Mouse (Mus musculus) kidney, embryonic 14.5 days (tissue): ENCODE results near the gene Uncx. TPM values are rescaled to one million over a fixed set of nuclear protein-coding genes. Genes with fewer than 3 reads are reported as not detected.

Source experiments
- ATAC-seq: fragments of 200-750 bp; cut with Nextera tagmentation; 2 replicates; pipeline ENCODE4 v1.8.0; 2017; ENCODE audit warnings: moderate number of reproducible peaks, mild to moderate bottlenecking, moderate TSS enrichment, moderate library complexity; ENCODE audit not compliant: low FRiP score, low TSS enrichment
- H3K27ac ChIP-seq: fragments of 300-500 bp; sonication (generic); 2 replicates; pipeline ENCODE4 v1.5.1; 2014; ENCODE audit warnings: low read depth, mild to moderate bottlenecking, low read length, moderate library complexity, mixed read lengths
- H3K27me3 ChIP-seq: fragments of 300-500 bp; sonication (generic); 2 replicates; pipeline ENCODE4 v1.6.1; 2014; ENCODE audit warnings: mild to moderate bottlenecking, low read length; ENCODE audit not compliant: control insufficient read depth, insufficient read depth
- H3K36me3 ChIP-seq: fragments of 300-500 bp; sonication (generic); 2 replicates; pipeline ENCODE4 v1.6.1; 2014; ENCODE audit warnings: low read length, mixed read lengths; ENCODE audit not compliant: control insufficient read depth, insufficient read depth
- H3K4me1 ChIP-seq: fragments of 300-500 bp; sonication (generic); 2 replicates; pipeline ENCODE4 v1.6.1; 2014; ENCODE audit warnings: low read length, mixed read lengths; ENCODE audit not compliant: control insufficient read depth, insufficient read depth
- H3K4me2 ChIP-seq: fragments of 300-500 bp; sonication (generic); replicated peaks from 2 replicates; pipeline ENCODE4 v1.6.1; 2014; ENCODE audit warnings: low read depth, mild to moderate bottlenecking, low read length
- H3K4me3 ChIP-seq: fragments of 300-500 bp; sonication (generic); 2 replicates; pipeline ENCODE4 v1.5.1; 2014; ENCODE audit warnings: mild to moderate bottlenecking, low read length
- H3K9ac ChIP-seq: fragments of 300-500 bp; sonication (generic); 2 replicates; pipeline ENCODE4 v1.6.1; 2014; ENCODE audit warnings: low read depth, mild to moderate bottlenecking, low read length, moderate library complexity
- H3K9me3 ChIP-seq: fragments of 300-500 bp; sonication (generic); 2 replicates; pipeline ENCODE4 v1.6.1; 2016; ENCODE audit warnings: low read length; ENCODE audit not compliant: control insufficient read depth
- WGBS: fragments of 180-500 bp; shearing (Covaris S2); extraction: QIAGEN DNeasy Blood & Tissue Kit; methylation state at CpG from one replicate; pipeline ENCODE4 v1.1.7; 2014; 5-methylcytosine and 5-hydroxymethylcytosine counted together
- polyA plus RNA-seq: library from polyadenylated mRNA; unstranded; fragments of >200 nt; fragmentation: Nextera tagmentation; extraction: Ambion mirVana; gene quantifications from 2 replicates; pipeline ENCODE4 v1.2.1, GENCODE M21; 2014

Uncx gene
- polyA plus RNA-seq, 1 experiment from 2014 or later = 131 TPM

DNA sequence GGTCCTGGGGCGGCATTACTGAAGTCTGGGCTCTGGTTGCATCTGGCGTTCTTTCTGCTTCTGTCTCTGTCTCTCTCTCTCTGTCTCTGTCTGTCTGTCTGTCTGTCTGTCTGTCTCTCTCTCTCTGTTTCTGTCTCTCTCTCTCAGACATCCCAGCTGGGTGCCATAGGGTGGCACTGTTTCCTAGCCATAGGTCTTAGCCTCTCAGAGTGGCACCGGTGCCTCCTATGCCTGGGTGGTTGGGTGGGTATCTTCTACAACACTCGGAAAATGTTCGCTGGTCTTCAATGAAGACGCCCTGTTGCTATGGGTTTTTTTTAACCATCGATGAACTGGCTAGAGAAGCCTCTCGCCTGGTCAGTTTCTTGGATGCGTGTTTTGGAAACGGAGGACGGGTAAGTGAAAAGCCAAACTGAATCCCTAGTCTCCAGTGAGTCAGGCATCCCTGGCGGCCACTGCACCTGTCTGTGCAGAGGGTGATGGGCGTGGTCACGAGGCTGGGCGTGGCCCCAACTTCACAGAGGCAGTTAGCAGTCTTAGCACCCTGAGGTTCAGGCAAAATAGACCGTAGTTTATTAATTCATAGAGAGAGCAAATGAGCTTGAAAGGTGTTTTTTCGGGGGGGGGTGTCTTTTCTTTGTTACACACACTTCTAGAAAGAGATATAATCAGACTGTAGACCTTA lies 32.5 kb upstream of the Uncx start:
- Histone ChIP-seq H3K27me3 (no peaks in the 10 kb centered on the region; the same call in 1 of the 2 replicates), H3K4me2 (no peak overlapping the region)
- ATAC-seq = peak; percentile 69

DNA sequence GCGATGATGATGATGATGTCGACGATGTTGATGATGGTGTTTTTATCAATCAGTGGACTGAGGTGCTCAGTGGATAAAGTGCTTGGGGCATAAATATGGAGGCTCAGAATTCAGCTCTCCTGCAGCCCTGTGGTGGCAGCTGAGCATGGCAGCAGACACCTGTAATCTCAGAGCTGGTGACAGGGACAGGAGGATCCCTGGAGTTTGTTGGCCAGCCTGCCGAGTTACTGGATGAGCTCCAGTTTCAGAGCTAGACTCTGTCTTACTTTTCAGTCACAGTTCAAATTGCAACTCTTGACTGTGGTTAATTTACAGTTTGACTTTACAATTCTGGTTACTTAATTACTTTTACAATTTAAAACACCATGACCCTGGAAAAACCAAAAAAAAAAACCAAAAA lies 31.1 kb upstream of the Uncx start:
- no peak for ATAC-seq
- 75% methylated on average over 4 of the region's 4 CpGs for WGBS
- Histone ChIP-seq H3K4me1 (0 out of 2 replicates have a peak, but pooled peaks cover 3% of the 10 kb centered on the region), H3K9me3 (no peaks in the 10 kb centered on the region), H3K4me3 (no peak overlapping the region), H3K9ac (no peak overlapping the region), H3K27me3 (no peaks in the 10 kb centered on the region; the same call in 1 of the 2 replicates), H3K4me2 (no peak overlapping the region), H3K27ac (no peak overlapping the region), H3K36me3 (no peaks in the 10 kb centered on the region)

More for the DNA sequence above, 32.5 kb upstream of the Uncx start:
- H3K9me3 ChIP-seq = no peaks in the 10 kb centered on the region
- H3K36me3 ChIP-seq = no peaks in the 10 kb centered on the region
- 0 out of 2 replicates have a peak, but pooled peaks cover 3% of the 10 kb centered on the region for H3K4me1 ChIP-seq
- H3K4me3 ChIP-seq = no peak overlapping the region
- WGBS = 16% methylated on average over 17 of the region's 17 CpGs
- no peak overlapping the region for H3K27ac ChIP-seq
- no peak overlapping the region for H3K9ac ChIP-seq

DNA sequence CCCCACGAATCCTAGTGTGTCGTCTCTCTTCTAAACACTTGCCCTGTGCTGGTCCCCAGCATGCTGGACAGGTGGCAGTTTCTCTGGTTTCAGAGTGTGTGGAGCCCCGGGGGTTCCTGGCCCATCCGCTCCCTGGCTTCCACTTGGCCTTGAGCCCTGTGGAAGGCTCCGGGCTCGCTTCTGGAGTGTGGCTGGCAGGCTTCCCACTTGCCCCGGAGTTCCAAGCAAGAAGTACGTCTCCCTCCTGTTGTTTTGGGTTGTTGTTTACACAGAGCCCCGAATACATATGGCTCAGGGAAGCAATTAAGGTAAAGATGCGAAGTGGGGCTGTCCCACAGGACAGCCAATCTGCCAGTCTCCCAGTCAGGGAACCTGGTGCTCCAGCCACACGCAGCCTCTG lies 27.0 kb upstream of the Uncx start:
- H3K4me2 ChIP-seq = no peak overlapping the region
- no peaks in the 10 kb centered on the region for H3K27me3 ChIP-seq
- ATAC-seq = no peak
- no peak overlapping the region for H3K4me3 ChIP-seq
- no peak overlapping the region for H3K9ac ChIP-seq
- no peak overlapping the region for H3K27ac ChIP-seq
- H3K4me1 ChIP-seq = 0 out of 2 replicates have a peak, but pooled peaks cover 1% of the 10 kb centered on the region
- 30% methylated on average over 11 of the region's 11 CpGs for WGBS
- no peaks in the 10 kb centered on the region for H3K9me3 ChIP-seq
- no peaks in the 10 kb centered on the region for H3K36me3 ChIP-seq

DNA sequence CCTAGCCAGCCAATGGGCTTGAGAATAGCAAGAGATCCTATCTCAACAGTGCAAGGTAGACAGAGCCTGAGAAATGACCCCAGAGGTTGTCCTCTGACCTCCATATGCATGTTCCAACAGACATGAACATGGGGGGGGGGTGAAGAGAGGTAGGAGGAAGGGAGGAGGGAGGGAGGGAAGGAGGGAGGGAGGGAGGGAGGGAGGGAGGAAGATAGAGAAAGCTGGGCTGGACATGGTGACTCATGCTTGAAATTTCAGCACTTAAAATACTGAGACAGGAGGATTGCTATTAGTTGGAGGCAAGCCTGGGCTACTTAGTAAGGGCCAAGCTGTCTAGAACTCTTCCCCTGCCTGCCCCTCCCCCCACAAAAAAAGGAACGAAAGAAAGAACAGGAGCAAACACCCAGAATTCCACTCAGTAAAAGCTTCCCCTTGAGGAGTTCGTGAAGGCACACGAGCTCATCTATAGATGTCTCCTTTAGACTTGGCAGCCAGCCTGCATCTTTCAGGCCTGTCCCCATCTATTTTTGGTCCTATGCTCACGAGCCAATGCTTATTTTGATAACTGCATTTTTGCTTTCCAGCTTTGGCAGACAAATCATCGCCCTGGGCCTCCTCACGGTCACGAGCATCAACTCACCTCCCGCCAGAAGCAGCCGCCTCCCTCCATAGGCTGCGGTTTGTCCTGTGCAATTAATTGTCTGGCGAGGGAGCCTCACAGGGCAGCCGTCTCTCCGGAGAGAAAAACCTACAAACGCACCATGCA lies 23.0 kb upstream of the Uncx start:
- Histone ChIP-seq H3K9me3 (no peaks in the 10 kb centered on the region), H3K4me3 (no peak overlapping the region), H3K27me3 (no peaks in the 10 kb centered on the region), H3K27ac (no peak overlapping the region), H3K9ac (no peak overlapping the region), H3K4me2 (no peak overlapping the region), H3K4me1 (no peaks in the 10 kb centered on the region), H3K36me3 (no peaks in the 10 kb centered on the region)
- WGBS = 44% methylated on average over 14 of the region's 14 CpGs
- ATAC-seq = no peak

DNA sequence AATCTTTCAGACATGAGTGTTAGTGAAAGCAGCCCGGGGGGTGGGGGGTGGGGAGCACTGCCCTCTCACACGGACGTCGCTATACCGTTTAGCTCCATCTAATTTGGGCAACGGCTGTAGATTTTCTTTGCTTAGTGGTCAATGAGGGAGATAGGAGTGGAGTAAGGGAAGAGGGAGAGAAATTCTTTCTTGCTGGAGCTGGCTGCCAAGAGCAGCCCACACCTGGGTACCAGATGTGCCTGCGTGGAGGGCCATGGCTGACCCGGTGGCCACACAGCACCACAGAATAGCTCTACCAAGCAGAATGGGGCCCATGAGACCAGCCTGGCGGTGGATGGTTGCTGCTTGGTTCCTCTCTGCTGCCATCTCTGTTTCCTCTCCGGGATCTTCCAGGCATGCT lies 21.3 kb upstream of the Uncx start:
- 75% methylated on average over 10 of the region's 10 CpGs for WGBS
- no peak for ATAC-seq
- Histone ChIP-seq H3K27ac (no peak overlapping the region), H3K9ac (no peak overlapping the region), H3K4me3 (no peak overlapping the region), H3K27me3 (no peaks in the 10 kb centered on the region), H3K4me1 (no peaks in the 10 kb centered on the region), H3K4me2 (no peak overlapping the region), H3K9me3 (no peaks in the 10 kb centered on the region), H3K36me3 (no peaks in the 10 kb centered on the region)

DNA sequence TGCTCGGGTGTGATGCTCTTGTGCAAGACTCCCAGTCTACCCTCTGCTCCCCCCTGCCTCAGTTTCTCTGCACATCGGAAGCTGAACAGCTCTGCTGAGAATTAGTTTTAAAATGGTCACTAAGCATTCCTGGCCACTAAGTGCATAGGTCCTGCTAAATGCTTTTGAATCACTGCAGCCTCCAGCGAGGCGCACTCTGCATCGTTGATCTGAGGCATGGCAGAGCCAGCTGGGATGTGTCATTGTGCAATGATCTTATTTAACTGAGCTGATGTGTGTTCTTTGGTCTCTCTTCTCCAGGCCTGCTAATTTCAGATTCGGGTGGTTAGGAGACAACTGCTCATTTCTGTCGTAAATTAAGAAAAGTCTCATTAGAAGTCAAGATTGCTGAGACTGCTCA lies 14.4 kb upstream of the Uncx start:
- Histone ChIP-seq H3K36me3 (no peaks in the 10 kb centered on the region), H3K9ac (no peak overlapping the region; the same call in 1 of the 2 replicates), H3K27ac (no peak overlapping the region), H3K27me3 (peaks cover 16% of the 10 kb centered on the region), H3K4me2 (no peak overlapping the region), H3K4me3 (no peak overlapping the region), H3K9me3 (no peaks in the 10 kb centered on the region), H3K4me1 (peaks cover 12% of the 10 kb centered on the region; the same call in 1 of the 2 replicates)
- peak; percentile 61; the same call in 1 of the 2 replicates for ATAC-seq
- WGBS = 35% methylated on average over 7 of the region's 7 CpGs

DNA sequence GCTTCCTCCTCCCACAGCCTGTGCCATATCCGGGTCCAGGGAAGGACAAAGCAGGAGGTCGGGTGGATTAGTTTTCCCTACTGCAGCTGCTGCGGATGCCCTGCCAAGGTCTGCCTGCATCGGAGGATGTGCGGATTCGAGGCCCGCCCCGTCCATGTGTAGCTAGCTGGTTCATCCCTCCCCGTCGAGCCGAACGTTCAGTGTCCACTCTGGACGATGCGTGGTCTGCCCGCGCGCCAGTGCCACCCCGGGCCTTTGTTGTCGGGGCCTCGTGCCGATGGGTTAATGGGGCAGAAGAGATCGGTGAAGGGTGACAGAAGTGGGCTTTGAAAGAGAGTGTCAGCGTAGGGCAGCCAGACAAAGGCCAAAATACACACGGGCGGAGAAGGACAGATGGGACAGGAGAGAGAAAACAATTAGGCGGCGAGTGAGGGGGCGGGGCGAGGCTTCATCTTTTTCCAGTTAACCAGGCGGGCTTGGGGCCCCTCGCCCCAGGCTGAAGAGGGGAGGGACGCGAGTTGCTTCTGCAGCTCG lies 7.8 kb upstream of the Uncx start:
- peak; percentile 81 for ATAC-seq
- Histone ChIP-seq H3K4me1 (0 out of 2 replicates have a peak, but pooled peaks cover 5% of the 10 kb centered on the region), H3K9ac (0 out of 2 replicates have a peak overlapping the region, but pooled peaks have one; percentile 20), H3K9me3 (no peaks in the 10 kb centered on the region), H3K4me3 (no peak overlapping the region), H3K36me3 (no peaks in the 10 kb centered on the region), H3K4me2 (peak overlapping the region; percentile 8; the same call in 1 of the 2 replicates), H3K27me3 (peaks cover 53% of the 10 kb centered on the region), H3K27ac (peak overlapping the region; percentile 60; the same call in 1 of the 2 replicates)
- 1% methylated on average over 34 of the region's 34 CpGs for WGBS

DNA sequence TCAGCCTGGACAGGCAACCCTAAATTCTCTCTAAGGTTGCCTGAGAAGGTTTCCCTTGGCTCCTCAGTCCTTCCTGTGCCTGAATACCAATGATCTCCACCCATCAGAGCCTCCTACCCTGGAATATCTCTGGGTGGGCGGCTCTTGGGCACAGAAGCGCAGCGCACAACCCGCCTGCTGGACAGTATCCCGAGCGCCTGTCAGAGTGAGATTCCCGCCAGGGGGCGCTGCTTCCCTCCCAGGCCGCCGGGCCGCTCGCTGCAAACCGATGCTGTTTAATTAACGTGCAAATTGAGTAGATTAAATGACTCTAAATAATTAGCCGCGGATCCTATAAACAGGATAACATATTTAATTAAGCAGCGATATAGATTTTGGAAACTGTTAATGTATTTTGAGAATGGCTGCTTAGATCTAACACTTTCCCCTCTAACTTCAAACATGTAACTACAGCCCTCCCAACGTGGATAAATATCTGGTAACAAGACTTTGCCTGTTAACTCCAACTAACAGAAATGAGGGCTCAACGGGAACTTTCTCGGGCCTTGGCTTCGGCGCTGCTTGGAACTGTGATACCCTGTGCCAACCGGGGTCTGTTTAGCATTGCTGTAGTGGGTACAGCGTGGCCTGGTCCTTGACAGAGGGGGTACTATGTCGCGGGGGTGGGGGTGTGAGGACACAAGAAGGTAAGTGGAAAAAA lies 6.9 kb upstream of the Uncx start:
- H3K4me1 ChIP-seq = 0 out of 2 replicates have a peak, but pooled peaks cover 5% of the 10 kb centered on the region
- no peak overlapping the region for H3K9ac ChIP-seq
- peak; percentile 67 for ATAC-seq
- peaks cover 62% of the 10 kb centered on the region for H3K27me3 ChIP-seq
- H3K36me3 ChIP-seq = no peaks in the 10 kb centered on the region
- peak overlapping the region; percentile 57 for H3K27ac ChIP-seq
- peak overlapping the region; percentile 12; the same call in 1 of the 2 replicates for H3K4me2 ChIP-seq
- H3K9me3 ChIP-seq = no peaks in the 10 kb centered on the region
- H3K4me3 ChIP-seq = no peak overlapping the region
- 2% methylated on average over 26 of the region's 26 CpGs for WGBS
